Mouse (Mus musculus): ENCODE measurements at regions not wholly inside any gene's neighbourhood (a gene's known extent, or its start where the extent isn't known, plus 50 kb on each side); places are given as distances from the start of the nearest gene placed in this dataset.
A peak's percentile ranks its signal among the peaks of the same experiment; 100 is the strongest.

GRCm38 (mm10) chr5:103302744-103303143, 91.6 kb upstream of the Mapk10 start:
- H3K9ac ChIP-seq = no peak overlapping the region
- H3K4me2 ChIP-seq (replicated peaks) = no peak overlapping the region
- no peaks in the 10 kb centered on the region for H3K27me3 ChIP-seq (replicated peaks)
- no peaks in the 10 kb centered on the region for H3K9me3 ChIP-seq
- H3K36me3 ChIP-seq = no peaks in the 10 kb centered on the region
- no peak overlapping the region for H3K4me3 ChIP-seq (replicated peaks)
- H3K4me1 ChIP-seq (replicated peaks) = no peaks in the 10 kb centered on the region
- no peak for ATAC-seq
- 91% methylated on average over 10 of the region's 10 CpGs for WGBS
- no peak overlapping the region for H3K27ac ChIP-seq

DNA sequence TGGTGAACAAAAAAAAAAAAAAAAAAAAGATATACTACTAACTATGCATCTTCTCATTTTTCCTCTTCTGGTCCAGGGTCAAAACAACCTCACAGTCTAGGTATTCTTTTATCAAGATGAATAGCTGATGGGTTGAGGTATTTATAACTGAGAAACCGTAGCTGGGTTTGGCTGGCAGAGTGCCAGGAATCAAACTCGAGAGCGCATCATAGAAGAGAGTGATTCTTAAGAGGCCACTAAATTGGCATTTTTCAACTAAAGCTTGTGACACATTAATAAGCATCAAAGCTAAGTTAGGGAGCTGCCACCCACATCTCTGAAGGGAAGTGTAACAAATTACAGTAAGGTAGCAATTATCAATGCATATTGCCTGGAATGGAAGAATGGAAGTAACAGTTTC, 90.2 kb upstream of the Mapk10 start:
- H3K4me1 ChIP-seq (replicated peaks) = no peaks in the 10 kb centered on the region
- no peak overlapping the region for H3K4me3 ChIP-seq (replicated peaks)
- H3K4me2 ChIP-seq (replicated peaks) = no peak overlapping the region
- no peaks in the 10 kb centered on the region for H3K27me3 ChIP-seq (replicated peaks)
- no peak overlapping the region for H3K9ac ChIP-seq
- H3K36me3 ChIP-seq = no peaks in the 10 kb centered on the region
- H3K9me3 ChIP-seq = no peaks in the 10 kb centered on the region
- WGBS = 31% methylated on average over 3 of the region's 3 CpGs
- ATAC-seq = no peak
- no peak overlapping the region for H3K27ac ChIP-seq

GRCm38 (mm10) chr5:103293953-103294352, 82.8 kb upstream of the Mapk10 start:
- H3K27ac ChIP-seq = no peak overlapping the region
- ATAC-seq = no peak
- H3K4me3 ChIP-seq (replicated peaks) = no peak overlapping the region
- no peaks in the 10 kb centered on the region for H3K4me1 ChIP-seq (replicated peaks)
- 85% methylated on average over 3 of the region's 3 CpGs for WGBS
- no peak overlapping the region for H3K4me2 ChIP-seq (replicated peaks)
- no peaks in the 10 kb centered on the region for H3K36me3 ChIP-seq
- no peaks in the 10 kb centered on the region for H3K27me3 ChIP-seq (replicated peaks)
- H3K9me3 ChIP-seq = no peaks in the 10 kb centered on the region
- no peak overlapping the region for H3K9ac ChIP-seq

DNA sequence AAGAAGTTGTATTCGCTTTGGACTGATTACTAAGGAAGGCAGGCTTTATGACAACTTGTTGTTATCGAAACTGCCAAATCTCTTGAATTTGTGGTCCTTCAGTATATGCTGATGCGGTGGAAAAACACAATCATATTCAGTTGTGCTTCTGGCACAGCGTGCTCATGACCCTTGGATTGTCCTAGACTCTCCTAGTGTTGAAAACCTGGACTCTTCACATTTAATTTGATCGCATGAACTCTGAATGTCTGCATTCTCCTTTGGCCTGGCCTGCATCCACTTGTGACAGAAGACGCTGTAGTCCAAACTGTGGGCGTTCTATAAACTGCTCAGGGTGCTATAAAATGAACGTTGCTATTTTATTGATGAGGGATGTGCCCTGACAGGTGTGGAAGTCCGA, 80.6 kb upstream of the Mapk10 start:
- no peak overlapping the region for H3K4me2 ChIP-seq (replicated peaks)
- no peaks in the 10 kb centered on the region for H3K36me3 ChIP-seq
- H3K27me3 ChIP-seq (replicated peaks) = no peaks in the 10 kb centered on the region
- no peak overlapping the region for H3K27ac ChIP-seq
- no peaks in the 10 kb centered on the region for H3K9me3 ChIP-seq
- WGBS = 80% methylated on average over 9 of the region's 9 CpGs
- H3K4me1 ChIP-seq (replicated peaks) = no peaks in the 10 kb centered on the region
- H3K9ac ChIP-seq = no peak overlapping the region
- no peak overlapping the region for H3K4me3 ChIP-seq (replicated peaks)
- ATAC-seq = no peak

- Histone ChIP-seq H3K9ac (no peak overlapping the region), H3K4me1 (replicated peaks) (no peaks in the 10 kb centered on the region), H3K4me2 (replicated peaks) (no peak overlapping the region), H3K27ac (no peak overlapping the region), H3K27me3 (replicated peaks) (no peaks in the 10 kb centered on the region), H3K36me3 (no peaks in the 10 kb centered on the region), H3K4me3 (replicated peaks) (no peak overlapping the region), H3K9me3 (no peaks in the 10 kb centered on the region)
- WGBS = 76% methylated on average over 8 of the region's 8 CpGs
- 0 out of 2 replicates have a peak, but pooled peaks have one; percentile 39 for ATAC-seq
Measured at GRCm38 (mm10) chr5:103291219-103291618, 80.1 kb upstream of the Mapk10 start.

DNA sequence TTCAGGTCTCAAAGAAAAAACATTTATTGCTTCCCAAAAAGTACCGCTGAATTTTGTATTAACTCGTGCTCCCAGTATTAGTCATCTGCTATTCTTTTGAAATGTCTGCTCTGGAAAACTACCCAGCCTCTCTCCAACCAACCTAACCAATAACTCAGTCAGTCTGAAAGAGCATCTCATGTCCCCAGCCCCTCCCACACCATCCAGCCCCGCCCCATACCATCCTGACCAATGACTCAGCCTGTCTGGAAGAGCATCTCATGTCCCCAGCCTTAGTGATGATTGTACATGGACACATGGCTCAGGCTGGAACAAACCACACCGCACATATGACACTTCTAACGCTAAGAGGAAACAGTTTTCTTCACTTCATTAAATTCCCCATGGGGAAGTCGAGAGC, 58.1 kb upstream of the Mapk10 start:
- H3K27ac ChIP-seq = no peak overlapping the region
- no peaks in the 10 kb centered on the region for H3K4me1 ChIP-seq (replicated peaks)
- no peaks in the 10 kb centered on the region for H3K9me3 ChIP-seq
- no peak overlapping the region for H3K9ac ChIP-seq
- H3K4me3 ChIP-seq (replicated peaks) = no peak overlapping the region
- 83% methylated on average over 6 of the region's 6 CpGs for WGBS
- ATAC-seq = no peak
- H3K36me3 ChIP-seq = no peaks in the 10 kb centered on the region
- no peak overlapping the region for H3K4me2 ChIP-seq (replicated peaks)
- 0 out of 2 replicates have a peak, but pooled peaks cover 4% of the 10 kb centered on the region for H3K27me3 ChIP-seq (replicated peaks)

DNA sequence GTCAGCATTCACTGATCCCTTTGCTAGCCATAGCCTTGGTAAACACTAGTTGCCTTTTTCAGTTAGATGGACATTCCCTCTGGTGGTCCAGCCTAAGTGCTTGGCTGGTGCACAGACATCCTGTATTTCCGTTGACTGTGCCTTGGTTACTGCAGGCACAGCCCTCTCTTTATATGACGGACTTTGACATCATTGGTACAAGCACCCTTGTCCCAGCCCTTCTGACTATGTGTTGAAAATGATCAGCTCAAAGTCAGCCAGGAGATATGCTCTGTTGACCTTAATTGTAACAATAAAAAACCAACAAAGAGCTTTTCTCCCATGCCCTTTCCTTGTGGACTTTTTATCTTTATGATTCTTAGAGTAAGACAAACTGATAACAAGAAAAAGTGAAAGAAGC, 53.8 kb upstream of the Mapk10 start:
- Histone ChIP-seq H3K27me3 (replicated peaks) (0 out of 2 replicates have a peak, but pooled peaks cover under 1% of the 10 kb centered on the region), H3K9me3 (no peaks in the 10 kb centered on the region), H3K4me2 (replicated peaks) (0 out of 2 replicates have a peak overlapping the region, but pooled peaks have one; percentile 6), H3K27ac (no peak overlapping the region), H3K9ac (no peak overlapping the region), H3K4me3 (replicated peaks) (no peak overlapping the region), H3K4me1 (replicated peaks) (no peaks in the 10 kb centered on the region), H3K36me3 (no peaks in the 10 kb centered on the region)
- peak; percentile 92 for ATAC-seq
- WGBS = 57% methylated on average over 2 of the region's 2 CpGs

DNA sequence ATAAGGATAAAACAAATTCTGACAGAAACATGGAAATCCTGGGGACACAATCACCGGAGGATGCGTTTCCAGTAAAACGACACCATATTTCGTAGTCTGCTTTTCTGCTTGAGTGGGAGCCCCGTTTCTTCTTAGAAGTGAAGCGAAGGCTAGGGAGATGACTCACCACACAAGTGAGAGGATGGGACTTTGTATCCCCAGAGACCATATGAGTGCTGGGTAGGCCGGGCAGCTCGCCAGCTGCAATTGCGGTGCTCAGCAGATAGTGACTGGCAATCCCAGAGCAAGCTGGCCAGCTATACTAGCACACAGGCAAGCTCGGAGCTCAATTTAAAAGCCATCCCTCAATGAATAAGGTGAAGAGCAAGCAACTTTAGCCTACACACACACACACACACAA, 50.3 kb upstream of the Mapk10 start:
- ATAC-seq = peak; percentile 47; the same call in 1 of the 2 replicates
- no peaks in the 10 kb centered on the region for H3K36me3 ChIP-seq
- H3K4me1 ChIP-seq (replicated peaks) = no peaks in the 10 kb centered on the region
- WGBS = 85% methylated on average over 10 of the region's 10 CpGs
- no peak overlapping the region for H3K4me3 ChIP-seq (replicated peaks)
- H3K27ac ChIP-seq = no peak overlapping the region
- H3K27me3 ChIP-seq (replicated peaks) = no peaks in the 10 kb centered on the region
- H3K9me3 ChIP-seq = no peaks in the 10 kb centered on the region
- no peak overlapping the region for H3K4me2 ChIP-seq (replicated peaks)
- H3K9ac ChIP-seq = no peak overlapping the region

Data from intestine, embryonic 15.5 days (tissue).